Mouse (Mus musculus): ENCODE results near the gene Hsf2bp. TPM values are rescaled to one million over a fixed set of nuclear protein-coding genes. Genes with fewer than 3 reads are reported as not detected.

Gene Hsf2bp
- polyA plus RNA-seq, 1 experiment from 2014 or later, result 0.69 TPM

DNA sequence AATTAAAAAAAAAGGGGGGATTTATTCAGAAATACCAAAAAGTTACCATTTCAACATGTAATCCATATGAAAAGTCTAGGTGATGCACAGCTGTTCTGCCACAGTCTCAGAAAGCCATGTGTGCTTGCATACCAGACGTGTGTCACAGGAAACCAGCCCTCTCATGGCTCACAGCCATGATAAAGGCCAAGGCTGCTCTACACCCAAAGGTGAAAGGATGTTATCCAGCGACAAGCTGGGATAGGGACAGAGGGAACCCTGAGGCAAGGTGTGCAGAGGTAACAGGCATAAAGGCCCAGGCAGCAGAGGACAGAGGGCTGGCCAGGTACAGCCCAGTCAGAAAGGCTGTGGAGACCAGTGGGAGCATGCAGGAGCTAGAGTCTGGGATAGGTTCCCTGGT lies 27.5 kb upstream of the Hsf2bp start:
- DNase-seq (ENCODE audit: low spot score) (no peak), ATAC-seq (ENCODE audit: insufficient read depth, low FRiP score, low TSS enrichment) (no peak)
- H3K9ac ChIP-seq (ENCODE audit: low read length), result no peak overlapping the region
- H3K4me2 ChIP-seq (ENCODE audit: low read depth), result no peak overlapping the region
- H3K4me1 ChIP-seq (ENCODE audit: control insufficient read depth, insufficient read depth, low read length), result no peaks in the 10 kb centered on the region
- no peak overlapping the region for H3K4me3 ChIP-seq (ENCODE audit: low read depth, low read length)
- H3K27me3 ChIP-seq (ENCODE audit: control insufficient read depth, insufficient read depth, low read length), result no peaks in the 10 kb centered on the region
- peaks cover 7% of the 10 kb centered on the region for H3K36me3 ChIP-seq (ENCODE audit: control insufficient read depth, insufficient read depth, low read length)
- 86% methylated on average over 2 of the region's 2 CpGs for WGBS
- H3K27ac ChIP-seq (ENCODE audit: low read depth, low read length), result no peak overlapping the region
- no peaks in the 10 kb centered on the region for H3K9me3 ChIP-seq (ENCODE audit: control insufficient read depth, low read length)

DNA sequence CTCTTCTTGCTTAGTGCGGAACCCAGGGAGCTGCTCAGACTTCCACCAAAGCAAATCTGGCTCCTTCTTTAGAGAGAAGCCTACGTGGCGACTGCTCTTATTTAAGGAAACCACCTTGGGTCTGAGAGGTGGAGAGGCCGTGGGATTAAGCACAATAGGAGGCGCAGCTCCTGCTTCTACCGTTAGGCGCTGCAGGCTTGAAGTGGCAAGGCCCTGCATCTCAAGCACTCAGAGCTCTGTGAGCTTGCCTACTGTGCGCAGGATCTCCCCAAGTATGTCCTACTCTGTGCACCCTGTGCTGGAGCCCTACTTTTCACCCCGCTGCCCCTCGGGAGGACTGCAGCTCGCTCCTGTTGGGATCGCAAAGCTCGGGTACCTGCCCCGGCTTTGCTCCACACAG lies 25.1 kb upstream of the Hsf2bp start:
- DNase-seq (ENCODE audit: low spot score) (no peak), ATAC-seq (ENCODE audit: insufficient read depth, low FRiP score, low TSS enrichment) (no peak)
- Histone ChIP-seq H3K27ac (ENCODE audit: low read depth, low read length) (no peak overlapping the region), H3K9me3 (ENCODE audit: control insufficient read depth, low read length) (no peaks in the 10 kb centered on the region), H3K36me3 (ENCODE audit: control insufficient read depth, insufficient read depth, low read length) (peaks cover 28% of the 10 kb centered on the region), H3K4me1 (ENCODE audit: control insufficient read depth, insufficient read depth, low read length) (no peaks in the 10 kb centered on the region), H3K9ac (ENCODE audit: low read length) (no peak overlapping the region), H3K27me3 (ENCODE audit: control insufficient read depth, insufficient read depth, low read length) (no peaks in the 10 kb centered on the region), H3K4me2 (ENCODE audit: low read depth) (no peak overlapping the region), H3K4me3 (ENCODE audit: low read depth, low read length) (no peak overlapping the region)
- WGBS, result 96% methylated on average over 14 of the region's 14 CpGs

DNA sequence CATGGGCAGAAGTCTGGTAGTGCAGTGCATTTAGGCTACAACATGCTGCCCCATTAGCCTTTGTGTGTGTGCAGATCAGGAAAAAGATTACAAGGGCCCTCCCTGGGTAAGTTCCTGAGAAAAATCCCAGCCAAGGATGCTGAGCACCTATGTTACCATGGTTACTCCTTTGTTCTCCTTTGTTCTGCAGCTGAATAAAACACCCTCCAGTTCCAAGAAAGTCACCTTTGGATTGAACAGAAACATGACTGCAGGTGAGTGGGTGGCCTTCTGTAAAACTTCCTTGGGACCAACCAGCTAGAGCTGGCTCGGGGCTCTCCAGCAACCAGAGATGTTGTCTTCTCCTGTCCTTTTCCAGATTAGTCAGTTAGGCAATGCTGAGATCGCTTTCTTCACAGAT lies 22.9 kb upstream of the Hsf2bp start:
- no peak overlapping the region for H3K9ac ChIP-seq (ENCODE audit: low read length)
- 98% methylated on average over 2 of the region's 2 CpGs for WGBS
- H3K36me3 ChIP-seq (ENCODE audit: control insufficient read depth, insufficient read depth, low read length), result peaks cover 38% of the 10 kb centered on the region

DNA sequence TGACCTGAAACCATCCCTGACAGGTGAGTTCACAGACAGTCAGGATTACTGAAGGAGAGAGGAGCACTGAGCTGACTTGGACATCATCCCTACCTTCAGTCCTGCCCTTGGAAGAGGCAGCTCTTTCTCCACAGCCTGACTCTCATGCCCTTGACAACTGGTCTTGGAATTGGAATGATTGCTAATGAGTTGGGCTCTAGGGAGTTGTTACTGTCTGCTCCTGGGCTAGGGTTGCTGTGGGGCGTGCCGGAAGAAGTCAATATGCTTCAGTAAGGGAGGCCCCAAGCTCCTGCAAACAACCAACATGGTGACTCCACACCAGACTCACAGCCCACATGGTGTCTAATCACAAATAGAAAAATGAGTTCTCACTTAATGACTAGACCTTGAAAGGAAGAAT lies 21.7 kb upstream of the Hsf2bp start:
- peaks cover 38% of the 10 kb centered on the region for H3K36me3 ChIP-seq (ENCODE audit: control insufficient read depth, insufficient read depth, low read length)
- H3K4me2 ChIP-seq (ENCODE audit: low read depth), result no peak overlapping the region
- H3K9me3 ChIP-seq (ENCODE audit: control insufficient read depth, low read length), result no peaks in the 10 kb centered on the region
- no peak for ATAC-seq (ENCODE audit: insufficient read depth, low FRiP score, low TSS enrichment)
- H3K27me3 ChIP-seq (ENCODE audit: control insufficient read depth, insufficient read depth, low read length), result no peaks in the 10 kb centered on the region
- H3K9ac ChIP-seq (ENCODE audit: low read length), result no peak overlapping the region
- WGBS, result 86% methylated on average over 2 of the region's 2 CpGs
- no peaks in the 10 kb centered on the region for H3K4me1 ChIP-seq (ENCODE audit: control insufficient read depth, insufficient read depth, low read length)
- no peak for DNase-seq (ENCODE audit: low spot score)
- no peak overlapping the region for H3K27ac ChIP-seq (ENCODE audit: low read depth, low read length)
- H3K4me3 ChIP-seq (ENCODE audit: low read depth, low read length), result no peak overlapping the region

More for the DNA sequence above, 22.9 kb upstream of the Hsf2bp start:
- H3K4me2 ChIP-seq (ENCODE audit: low read depth), result no peak overlapping the region
- H3K4me1 ChIP-seq (ENCODE audit: control insufficient read depth, insufficient read depth, low read length), result no peaks in the 10 kb centered on the region
- DNase-seq (ENCODE audit: low spot score) (no peak), ATAC-seq (ENCODE audit: insufficient read depth, low FRiP score, low TSS enrichment) (no peak)
- H3K27me3 ChIP-seq (ENCODE audit: control insufficient read depth, insufficient read depth, low read length), result no peaks in the 10 kb centered on the region
- H3K9me3 ChIP-seq (ENCODE audit: control insufficient read depth, low read length), result no peaks in the 10 kb centered on the region
- H3K27ac ChIP-seq (ENCODE audit: low read depth, low read length), result no peak overlapping the region
- H3K4me3 ChIP-seq (ENCODE audit: low read depth, low read length), result no peak overlapping the region

DNA sequence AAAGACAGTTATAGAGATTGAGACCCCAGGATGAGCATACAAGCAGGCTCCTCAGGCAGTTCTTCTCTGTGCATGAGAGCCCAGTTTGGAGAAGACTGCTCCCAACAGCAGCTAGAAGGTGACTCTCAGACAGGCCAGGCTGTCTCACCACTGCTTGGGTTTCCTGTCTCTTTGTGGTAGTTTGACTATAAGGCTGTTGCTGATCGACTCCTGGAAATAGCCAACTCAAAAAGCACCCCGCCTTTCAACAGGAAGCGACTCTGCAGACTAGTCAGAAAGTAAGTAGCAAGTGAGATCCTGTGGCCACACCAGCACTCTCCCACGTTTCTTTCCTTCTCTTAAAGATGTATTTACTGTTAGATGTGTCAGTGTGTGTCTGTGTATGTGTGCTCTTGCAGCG lies 17.5 kb upstream of the Hsf2bp start:
- Histone ChIP-seq H3K4me2 (ENCODE audit: low read depth) (no peak overlapping the region), H3K4me3 (ENCODE audit: low read depth, low read length) (no peak overlapping the region), H3K9me3 (ENCODE audit: control insufficient read depth, low read length) (no peaks in the 10 kb centered on the region), H3K4me1 (ENCODE audit: control insufficient read depth, insufficient read depth, low read length) (no peaks in the 10 kb centered on the region), H3K27me3 (ENCODE audit: control insufficient read depth, insufficient read depth, low read length) (no peaks in the 10 kb centered on the region), H3K9ac (ENCODE audit: low read length) (no peak overlapping the region), H3K27ac (ENCODE audit: low read depth, low read length) (no peak overlapping the region), H3K36me3 (ENCODE audit: control insufficient read depth, insufficient read depth, low read length) (peaks cover 39% of the 10 kb centered on the region)
- DNase-seq (ENCODE audit: low spot score), result no peak
- ATAC-seq (ENCODE audit: insufficient read depth, low FRiP score, low TSS enrichment), result no peak
- WGBS, result 92% methylated on average over 5 of the region's 5 CpGs

DNA sequence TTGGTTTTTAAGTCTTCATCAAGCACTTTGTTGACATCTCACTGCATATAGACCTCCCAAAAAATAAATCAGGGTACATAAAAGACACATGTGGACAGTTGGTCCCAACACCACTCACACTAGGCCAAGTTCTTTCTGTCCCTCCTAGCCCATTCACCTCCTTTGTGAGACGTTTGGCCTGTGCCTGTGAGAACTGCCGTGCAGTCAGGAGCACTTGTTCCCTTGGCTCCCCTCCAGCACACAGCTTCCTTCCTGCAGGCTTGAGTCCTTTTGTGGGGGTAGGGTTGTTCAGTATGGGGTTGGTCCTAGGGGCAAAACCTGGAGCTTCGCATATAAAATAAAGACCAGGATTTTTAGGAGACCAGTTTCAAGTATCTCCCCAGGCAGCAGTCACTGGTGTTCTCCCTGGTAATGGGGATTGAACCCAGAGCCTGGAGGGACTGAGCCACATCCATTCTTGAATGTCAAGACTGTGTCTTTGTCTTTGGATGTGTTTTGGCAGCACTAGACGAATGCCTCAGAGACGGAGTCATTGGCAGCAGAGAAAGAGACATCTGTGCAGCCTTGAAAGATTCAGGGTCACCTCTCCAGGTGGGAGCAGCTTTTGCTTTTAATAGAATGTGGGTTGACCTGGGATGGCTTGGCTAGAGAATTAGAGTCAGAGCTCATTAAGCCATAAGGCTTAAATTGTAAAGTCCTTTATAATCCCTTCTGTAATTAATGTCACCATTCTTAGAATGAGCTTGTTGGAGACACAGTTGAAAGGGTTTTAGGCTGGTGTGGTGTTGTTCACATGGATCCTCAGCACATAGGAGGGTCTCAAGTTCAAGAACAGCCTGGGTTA lies 16.3 kb upstream of the Hsf2bp start:
- Histone ChIP-seq H3K9me3 (ENCODE audit: control insufficient read depth, low read length) (no peaks in the 10 kb centered on the region), H3K27ac (ENCODE audit: low read depth, low read length) (no peak overlapping the region), H3K27me3 (ENCODE audit: control insufficient read depth, insufficient read depth, low read length) (no peaks in the 10 kb centered on the region), H3K4me2 (ENCODE audit: low read depth) (no peak overlapping the region), H3K36me3 (ENCODE audit: control insufficient read depth, insufficient read depth, low read length) (peaks cover 34% of the 10 kb centered on the region), H3K4me3 (ENCODE audit: low read depth, low read length) (no peak overlapping the region), H3K9ac (ENCODE audit: low read length) (no peak overlapping the region), H3K4me1 (ENCODE audit: control insufficient read depth, insufficient read depth, low read length) (no peaks in the 10 kb centered on the region)
- DNase-seq (ENCODE audit: low spot score), result no peak
- ATAC-seq (ENCODE audit: insufficient read depth, low FRiP score, low TSS enrichment), result no peak
- 90% methylated on average over 5 of the region's 5 CpGs for WGBS

DNA sequence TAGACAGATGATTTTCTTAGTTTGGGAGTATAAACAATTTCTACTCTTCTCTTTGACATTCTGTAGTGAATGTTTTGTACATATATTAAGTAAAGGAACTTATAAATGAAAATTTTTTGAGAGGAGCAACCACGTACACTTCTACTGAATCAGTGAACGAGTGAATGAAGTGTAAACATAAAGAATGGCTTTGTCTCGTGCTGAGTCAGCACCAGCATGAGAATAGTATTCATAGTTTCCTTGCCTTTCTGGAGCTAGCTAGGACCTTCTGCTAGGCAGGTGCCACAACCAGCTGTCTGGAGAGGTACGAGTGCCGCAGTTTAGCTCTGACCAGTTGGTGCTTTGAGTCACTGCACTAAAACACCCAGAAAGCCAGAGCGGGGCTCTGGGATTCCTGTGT lies 14.5 kb upstream of the Hsf2bp start:
- ATAC-seq (ENCODE audit: insufficient read depth, low FRiP score, low TSS enrichment) (no peak), DNase-seq (ENCODE audit: low spot score) (no peak)
- no peak overlapping the region for H3K4me3 ChIP-seq (ENCODE audit: low read depth, low read length)
- no peak overlapping the region for H3K27ac ChIP-seq (ENCODE audit: low read depth, low read length)
- H3K4me2 ChIP-seq (ENCODE audit: low read depth), result no peak overlapping the region
- H3K9ac ChIP-seq (ENCODE audit: low read length), result no peak overlapping the region
- H3K36me3 ChIP-seq (ENCODE audit: control insufficient read depth, insufficient read depth, low read length), result peaks cover 19% of the 10 kb centered on the region
- no peaks in the 10 kb centered on the region for H3K9me3 ChIP-seq (ENCODE audit: control insufficient read depth, low read length)
- H3K27me3 ChIP-seq (ENCODE audit: control insufficient read depth, insufficient read depth, low read length), result no peaks in the 10 kb centered on the region
- no peaks in the 10 kb centered on the region for H3K4me1 ChIP-seq (ENCODE audit: control insufficient read depth, insufficient read depth, low read length)
- WGBS, result 89% methylated on average over 6 of the region's 6 CpGs

DNA sequence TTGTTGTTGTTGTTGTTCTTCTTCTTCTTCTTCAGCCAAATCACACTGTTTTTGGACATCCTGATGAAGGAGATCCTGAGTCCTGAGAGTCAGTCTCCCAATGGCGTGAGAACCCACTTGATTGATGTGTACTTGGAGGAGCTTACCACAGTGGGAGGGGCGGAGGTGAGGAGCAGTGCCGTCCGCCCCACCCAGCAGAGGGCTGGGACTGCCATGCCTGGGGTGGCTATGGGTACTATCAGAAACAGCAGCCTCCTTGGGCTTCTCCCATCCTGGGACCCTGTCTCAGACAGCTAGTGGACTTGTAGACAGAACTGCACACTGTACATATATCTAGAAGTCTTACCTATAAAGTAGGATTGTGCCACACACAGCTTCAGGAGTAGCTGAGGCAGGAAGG lies 13.8 kb upstream of the Hsf2bp start:
- no peak for ATAC-seq (ENCODE audit: insufficient read depth, low FRiP score, low TSS enrichment)
- Histone ChIP-seq H3K9me3 (ENCODE audit: control insufficient read depth, low read length) (no peaks in the 10 kb centered on the region), H3K4me1 (ENCODE audit: control insufficient read depth, insufficient read depth, low read length) (no peaks in the 10 kb centered on the region), H3K4me2 (ENCODE audit: low read depth) (no peak overlapping the region), H3K36me3 (ENCODE audit: control insufficient read depth, insufficient read depth, low read length) (peaks cover 16% of the 10 kb centered on the region), H3K27me3 (ENCODE audit: control insufficient read depth, insufficient read depth, low read length) (no peaks in the 10 kb centered on the region), H3K4me3 (ENCODE audit: low read depth, low read length) (no peak overlapping the region), H3K27ac (ENCODE audit: low read depth, low read length) (no peak overlapping the region), H3K9ac (ENCODE audit: low read length) (no peak overlapping the region)
- 81% methylated on average over 4 of the region's 4 CpGs for WGBS
- no peak for DNase-seq (ENCODE audit: low spot score)

DNA sequence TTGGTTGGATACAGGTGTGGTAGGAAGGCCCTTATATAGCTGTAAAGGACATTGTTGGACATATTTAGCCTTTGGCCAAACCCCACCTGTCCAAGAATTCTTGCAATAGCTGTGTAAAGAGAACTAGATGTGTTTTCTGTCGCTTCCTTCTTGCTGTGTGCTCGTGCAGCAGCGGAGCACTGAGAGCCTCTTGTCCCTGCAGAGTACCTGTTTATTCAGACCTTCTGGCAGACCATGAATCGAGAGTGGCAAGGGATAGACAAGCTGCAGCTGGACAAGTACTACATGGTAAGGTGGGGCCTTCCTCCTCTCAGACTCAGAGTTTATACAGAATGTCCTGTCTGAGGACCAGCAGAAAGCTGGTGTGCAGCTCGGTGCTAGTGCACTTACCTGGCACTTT lies 12.2 kb upstream of the Hsf2bp start:
- DNase-seq (ENCODE audit: low spot score), result no peak
- no peaks in the 10 kb centered on the region for H3K4me1 ChIP-seq (ENCODE audit: control insufficient read depth, insufficient read depth, low read length)
- H3K9me3 ChIP-seq (ENCODE audit: control insufficient read depth, low read length), result no peaks in the 10 kb centered on the region
- WGBS, result 87% methylated on average over 5 of the region's 5 CpGs
- no peaks in the 10 kb centered on the region for H3K27me3 ChIP-seq (ENCODE audit: control insufficient read depth, insufficient read depth, low read length)
- no peak overlapping the region for H3K4me2 ChIP-seq (ENCODE audit: low read depth)
- no peak for ATAC-seq (ENCODE audit: insufficient read depth, low FRiP score, low TSS enrichment)
- H3K4me3 ChIP-seq (ENCODE audit: low read depth, low read length), result no peak overlapping the region
- no peak overlapping the region for H3K9ac ChIP-seq (ENCODE audit: low read length)
- H3K27ac ChIP-seq (ENCODE audit: low read depth, low read length), result no peak overlapping the region
- H3K36me3 ChIP-seq (ENCODE audit: control insufficient read depth, insufficient read depth, low read length), result peaks cover 13% of the 10 kb centered on the region

Data from neural tube, embryonic 11.5 days (tissue).